Mouse (Mus musculus) intestine, embryonic 16.5 days (tissue): ENCODE measurements at regions not wholly inside any gene's neighbourhood (a gene's known extent, or its start where the extent isn't known, plus 50 kb on each side); places are given as distances from the start of the nearest gene placed in this dataset.

Experiments
- ATAC-seq: fragments of 200-750 bp; cut with Nextera tagmentation; 2 replicates; pipeline ENCODE4 v1.8.0; 2017; ENCODE audit warnings: moderate TSS enrichment, moderate library complexity
- H3K27ac ChIP-seq: fragments of 300-500 bp; sonication (generic); 2 replicates; pipeline ENCODE4 v1.5.1; 2014; ENCODE audit warnings: mild to moderate bottlenecking, low read length
- H3K27me3 ChIP-seq: fragments of 300-500 bp; sonication (generic); replicated peaks from 2 replicates; pipeline ENCODE4 v1.6.1; 2014; ENCODE audit warnings: low read length, control low read depth, mixed read lengths; ENCODE audit not compliant: control insufficient read depth, insufficient read depth
- H3K36me3 ChIP-seq: fragments of 300-500 bp; sonication (generic); 2 replicates; pipeline ENCODE4 v1.6.1; 2014; ENCODE audit warnings: low read length, control low read depth; ENCODE audit not compliant: control insufficient read depth, insufficient read depth
- H3K4me1 ChIP-seq: fragments of 300-500 bp; sonication (generic); 2 replicates; pipeline ENCODE4 v1.6.1; 2014; ENCODE audit warnings: low read length, control low read depth, mixed read lengths; ENCODE audit not compliant: control insufficient read depth, insufficient read depth
- H3K4me2 ChIP-seq: fragments of 300-500 bp; sonication (generic); 2 replicates; pipeline ENCODE4 v1.6.1; 2014; ENCODE audit warnings: low read depth, low read length, control low read depth
- H3K4me3 ChIP-seq: fragments of 300-500 bp; sonication (generic); 2 replicates; pipeline ENCODE4 v1.5.1; 2014; ENCODE audit warnings: mild to moderate bottlenecking, low read length
- H3K9ac ChIP-seq: fragments of 300-500 bp; sonication (generic); 2 replicates; pipeline ENCODE4 v1.6.1; 2014; ENCODE audit warnings: low read depth, low read length
- H3K9me3 ChIP-seq: fragments of 300-500 bp; sonication (generic); 2 replicates; pipeline ENCODE4 v1.6.1; 2016; ENCODE audit warnings: low read length, control low read depth; ENCODE audit not compliant: control insufficient read depth
- WGBS: fragments of 180-500 bp; shearing (Covaris S2); extraction: QIAGEN DNeasy Blood & Tissue Kit; methylation state at CpG from one replicate; pipeline ENCODE4 v1.1.7; 2014; 5-methylcytosine and 5-hydroxymethylcytosine counted together

DNA sequence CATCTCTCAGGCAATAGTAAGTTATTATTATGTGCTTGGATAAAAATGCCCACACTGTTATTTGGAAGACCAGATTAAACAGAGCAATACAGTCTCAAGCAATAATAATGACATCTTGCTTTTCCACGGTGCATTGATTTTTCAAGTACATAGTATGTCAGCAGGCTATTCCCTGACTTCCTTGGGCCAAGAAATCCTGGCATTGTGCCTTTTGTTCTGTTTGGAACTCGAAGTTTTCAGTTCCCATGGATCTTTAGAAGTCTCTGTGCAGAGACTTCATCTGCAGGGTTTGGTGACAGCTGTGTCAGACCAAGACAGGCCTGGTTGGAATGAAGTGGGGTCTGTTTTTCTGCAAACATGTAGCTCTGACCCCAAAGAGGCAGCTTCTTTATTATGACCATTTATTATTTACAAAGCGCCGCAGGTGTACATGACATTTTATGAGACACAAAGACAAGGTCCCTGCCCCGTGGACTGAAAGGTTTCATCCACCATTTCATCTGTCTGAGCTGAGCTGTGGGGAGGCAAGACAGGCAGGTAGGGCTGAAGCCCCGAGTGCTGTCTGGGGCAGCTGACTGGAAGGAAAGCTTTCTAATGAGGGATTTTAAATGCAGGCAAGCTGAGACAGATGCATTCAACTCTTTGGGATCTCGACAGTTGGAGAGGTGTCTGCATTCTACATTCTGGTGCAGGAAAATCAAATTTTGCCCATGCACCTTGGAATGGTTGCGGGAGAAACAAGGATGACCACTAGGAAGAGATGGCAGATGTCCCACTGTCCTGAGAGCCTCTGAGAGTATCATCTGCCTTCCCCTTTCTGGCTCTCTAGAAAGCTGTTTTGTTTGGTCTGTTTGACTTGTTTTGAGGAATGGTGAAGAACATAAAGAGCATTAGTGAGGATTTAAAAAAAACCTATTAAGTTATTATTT lies 57.4 kb upstream of the Syt6 start:
- Histone ChIP-seq H3K4me2 (no peak overlapping the region), H3K9me3 (no peaks in the 10 kb centered on the region), H3K27ac (no peak overlapping the region), H3K4me3 (no peak overlapping the region), H3K9ac (no peak overlapping the region), H3K27me3 (no peaks in the 10 kb centered on the region), H3K4me1 (no peaks in the 10 kb centered on the region), H3K36me3 (no peaks in the 10 kb centered on the region)
- ATAC-seq = no peak
- WGBS = 58% methylated on average over 8 of the region's 8 CpGs

DNA sequence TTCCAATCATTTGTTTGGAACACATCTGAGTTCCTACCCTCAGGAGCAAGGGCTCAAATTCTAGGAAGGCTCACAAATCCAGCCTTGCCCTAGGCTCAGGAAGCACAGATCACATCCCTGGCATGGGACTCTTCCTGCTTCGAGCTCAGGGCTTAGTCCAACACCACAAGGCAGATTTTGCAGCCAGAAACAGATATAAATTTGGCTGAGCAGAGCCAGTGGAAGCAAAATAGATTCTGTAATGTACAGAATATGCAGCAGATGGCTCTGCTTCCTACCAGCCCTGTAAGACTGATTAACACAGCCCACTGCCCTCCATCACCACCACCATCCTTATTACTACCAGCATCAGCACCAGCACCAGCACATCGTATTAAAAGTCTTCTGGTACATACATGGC lies 56.4 kb upstream of the Syt6 start:
- Histone ChIP-seq H3K4me1 (no peaks in the 10 kb centered on the region), H3K4me2 (no peak overlapping the region), H3K27ac (no peak overlapping the region), H3K4me3 (no peak overlapping the region), H3K27me3 (no peaks in the 10 kb centered on the region), H3K9me3 (no peaks in the 10 kb centered on the region), H3K36me3 (no peaks in the 10 kb centered on the region), H3K9ac (no peak overlapping the region)
- WGBS = 82% methylated on average over 2 of the region's 2 CpGs
- ATAC-seq = no peak
